Mouse (Mus musculus) heart, postnatal 0 days (tissue): ENCODE measurements around the gene Sltm. TPM values are rescaled to one million over a fixed set of nuclear protein-coding genes. Genes with fewer than 3 reads are reported as not detected.

Experiments
- ATAC-seq: fragments of 200-750 bp; cut with Nextera tagmentation; 2 replicates; pipeline ENCODE4 v1.8.0; 2017; ENCODE audit warnings: low read depth, moderate number of reproducible peaks, moderate library complexity; ENCODE audit not compliant: insufficient read depth
- DNase-seq: peaks from one replicate; pipeline ENCODE4 v3.0.0-alpha.2; 2016; ENCODE audit warnings: low spot score
- H3K27ac ChIP-seq: fragments of 300-500 bp; sonication (generic); 2 replicates; pipeline ENCODE4 v1.5.1; 2014; ENCODE audit warnings: low read depth, mild to moderate bottlenecking
- H3K27me3 ChIP-seq: fragments of 300-500 bp; sonication (generic); 2 replicates; pipeline ENCODE4 v1.6.1; 2014; ENCODE audit warnings: low read length, mixed read lengths; ENCODE audit not compliant: control insufficient read depth, insufficient read depth
- H3K36me3 ChIP-seq: fragments of 300-500 bp; sonication (generic); replicated peaks from 2 replicates; pipeline ENCODE4 v1.6.1; 2014; ENCODE audit warnings: low read length, mixed read lengths; ENCODE audit not compliant: control insufficient read depth, insufficient read depth
- H3K4me1 ChIP-seq: fragments of 300-500 bp; sonication (generic); 2 replicates; pipeline ENCODE4 v1.6.1; 2014; ENCODE audit warnings: antibody characterized with exemption; ENCODE audit not compliant: control insufficient read depth, insufficient read depth
- H3K4me2 ChIP-seq: fragments of 300-500 bp; sonication (generic); 2 replicates; pipeline ENCODE4 v1.6.1; 2014; ENCODE audit warnings: low read depth, mild to moderate bottlenecking, low read length, moderate library complexity
- H3K4me3 ChIP-seq: fragments of 300-500 bp; sonication (generic); 2 replicates; pipeline ENCODE4 v1.5.1; 2014; ENCODE audit warnings: low read depth, low read length
- H3K9ac ChIP-seq: fragments of 300-500 bp; sonication (generic); replicated peaks from 2 replicates; pipeline ENCODE4 v1.6.1; 2014; ENCODE audit warnings: low read depth, low read length, mixed read lengths
- H3K9me3 ChIP-seq: fragments of 300-500 bp; sonication (generic); replicated peaks from 2 replicates; pipeline ENCODE4 v1.6.1; 2016; ENCODE audit warnings: low read length; ENCODE audit not compliant: control insufficient read depth
- CTCF ChIP-seq: IDR thresholded peaks from 2 replicates; pipeline ENCODE4 v1.5.1; 2016; ENCODE audit warnings: antibody characterized with exemption, control low read depth, low read depth
- EP300 ChIP-seq: IDR thresholded peaks from 2 replicates; pipeline ENCODE4 v1.6.1; 2016; ENCODE audit warnings: antibody characterized with exemption, low read depth
- WGBS: fragments of 180-500 bp; shearing (Covaris S2); extraction: QIAGEN DNeasy Blood & Tissue Kit; methylation state at CpG from one replicate; pipeline ENCODE4 v1.1.7; 2014; 5-methylcytosine and 5-hydroxymethylcytosine counted together
- polyA plus RNA-seq: library from polyadenylated mRNA; unstranded; fragments of >200 nt; fragmentation: Nextera tagmentation; extraction: Ambion mirVana; gene quantifications from 2 replicates; pipeline ENCODE4 v1.2.1, GENCODE M21; 2015
- total RNA-seq: library from RNA; depleted of rRNA; stranded (reverse); fragments of >200 nt; gene quantifications from 2 replicates; pipeline ENCODE4 v1.2.3, GENCODE M21; 2014; ENCODE audit warnings: low replicate concordance; rRNA removed

The Sltm gene
- total RNA-seq, result 19.0 and 23.0 TPM in 2 replicates
- 23.9 and 24.2 TPM in 2 replicates for polyA plus RNA-seq

GRCm38 (mm10) chr9:70542305-70543041 is at the start of gene Sltm:
TSS of gene Sltm (plus strand) at chr9:70542754.
- peak; percentile 98 for ATAC-seq
- TF ChIP-seq EP300 (no peak), CTCF (no peak)

GRCm38 (mm10) chr9:70493038-70493437 is 49.5 kb upstream of the Sltm start:
- WGBS, result 72% methylated on average over 2 of the region's 2 CpGs
- no peak for TF ChIP-seq EP300

More at GRCm38 (mm10) chr9:70542305-70543041, at the start of gene Sltm:
- DNase-seq, result peak; percentile 95
- Histone ChIP-seq H3K27ac (peak within 1 kb of the TSS; percentile 99), H3K4me1 (peaks cover 11% of the 10 kb centered on the region; the same call in 1 of the 2 replicates), H3K9ac (peak within 1 kb of the TSS; percentile 92), H3K9me3 (no peaks in the 10 kb centered on the region), H3K4me2 (peak within 1 kb of the TSS; percentile 96), H3K27me3 (no peaks in the 10 kb centered on the region), H3K36me3 (no peaks in the 10 kb centered on the region; the same call in 1 of the 2 replicates), H3K4me3 (peak within 1 kb of the TSS; percentile 92)
- 0% methylated on average over 60 of the region's 75 CpGs for WGBS

GRCm38 (mm10) chr9:70496990-70497389 is 45.6 kb upstream of the Sltm start:
- Histone ChIP-seq H3K27me3 (no peaks in the 10 kb centered on the region), H3K36me3 (peaks cover 13% of the 10 kb centered on the region), H3K4me1 (peaks cover 22% of the 10 kb centered on the region), H3K4me2 (no peak overlapping the region), H3K4me3 (no peak overlapping the region), H3K9ac (no peak overlapping the region), H3K9me3 (no peaks in the 10 kb centered on the region), H3K27ac (no peak overlapping the region)
- ATAC-seq, result no peak
- no peak for DNase-seq
- TF ChIP-seq CTCF (no peak), EP300 (no peak)

More at GRCm38 (mm10) chr9:70493038-70493437, 49.5 kb upstream of the Sltm start:
- Histone ChIP-seq H3K4me1 (peaks cover 15% of the 10 kb centered on the region), H3K36me3 (peaks cover 26% of the 10 kb centered on the region), H3K4me2 (no peak overlapping the region), H3K27me3 (no peaks in the 10 kb centered on the region), H3K9me3 (no peaks in the 10 kb centered on the region), H3K4me3 (no peak overlapping the region), H3K9ac (no peak overlapping the region), H3K27ac (no peak overlapping the region)
- no peak for DNase-seq
- no peak for ATAC-seq

GRCm38 (mm10) chr9:70502284-70503014 is 40.1 kb upstream of the Sltm start:
- ATAC-seq, result no peak
- H3K4me3 ChIP-seq, result peak overlapping the region; percentile 88
- H3K36me3 ChIP-seq, result no peaks in the 10 kb centered on the region
- H3K9me3 ChIP-seq, result no peaks in the 10 kb centered on the region
- TF ChIP-seq EP300 (no peak), CTCF (no peak)
- peak overlapping the region; percentile 69 for H3K4me2 ChIP-seq
- no peaks in the 10 kb centered on the region for H3K27me3 ChIP-seq
- DNase-seq, result no peak
- 24% methylated on average over 10 of the region's 10 CpGs for WGBS
- peak overlapping the region; percentile 94 for H3K9ac ChIP-seq
- peak overlapping the region; percentile 99 for H3K27ac ChIP-seq
- peaks cover 25% of the 10 kb centered on the region; the same call in 1 of the 2 replicates for H3K4me1 ChIP-seq

GRCm38 (mm10) chr9:70503015-70503603 is 39.4 kb upstream of the Sltm start:
- ATAC-seq (peak; percentile 85), DNase-seq (peak; percentile 38)
- under 1% methylated on average over 43 of the region's 70 CpGs for WGBS
- Histone ChIP-seq H3K4me3 (peak overlapping the region; percentile 88), H3K27ac (peak overlapping the region; percentile 99), H3K27me3 (no peaks in the 10 kb centered on the region), H3K9ac (peak overlapping the region; percentile 94), H3K36me3 (no peaks in the 10 kb centered on the region), H3K4me2 (peak overlapping the region; percentile 69), H3K9me3 (no peaks in the 10 kb centered on the region), H3K4me1 (peaks cover 22% of the 10 kb centered on the region; the same call in 1 of the 2 replicates)
- no peak for TF ChIP-seq EP300
